Mouse (Mus musculus) cerebral cortex, adult 2 months (tissue): ENCODE measurements around the gene Slc4a1.

Source experiments
- WGBS: fragments of 180-500 bp; shearing (Covaris S2); methylation state at CpG from one replicate; pipeline ENCODE4 v1.1.7; 2018; 5-methylcytosine and 5-hydroxymethylcytosine counted together

The Slc4a1 gene

DNA sequence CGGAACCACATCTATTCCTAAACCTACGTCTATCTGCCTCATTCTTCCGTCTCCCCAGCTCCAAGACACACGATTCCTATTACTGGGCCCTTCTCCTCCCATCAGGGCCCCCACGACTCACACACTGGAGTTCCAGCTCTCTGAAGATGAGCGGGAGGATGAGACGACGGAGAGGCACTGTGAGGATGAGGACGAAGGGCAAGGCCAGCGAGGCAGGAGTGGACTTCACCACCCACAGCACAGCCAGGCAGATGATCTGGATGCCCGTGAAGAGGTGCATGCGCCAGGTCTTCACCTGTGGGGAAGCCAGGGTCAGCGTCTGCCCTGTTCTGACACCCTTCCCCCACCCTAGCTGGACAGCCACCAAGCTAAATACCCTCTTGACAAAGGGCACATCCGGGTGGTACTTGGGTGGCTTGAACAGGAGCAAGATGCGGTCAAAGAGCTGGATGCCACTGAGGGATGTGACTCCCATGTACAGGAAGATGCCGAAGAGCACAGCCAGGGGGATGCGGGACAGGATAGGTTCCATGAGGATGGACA is 15.0 kb downstream of the Slc4a1 start:
- 95% methylated on average over 17 of the region's 17 CpGs for WGBS

DNA sequence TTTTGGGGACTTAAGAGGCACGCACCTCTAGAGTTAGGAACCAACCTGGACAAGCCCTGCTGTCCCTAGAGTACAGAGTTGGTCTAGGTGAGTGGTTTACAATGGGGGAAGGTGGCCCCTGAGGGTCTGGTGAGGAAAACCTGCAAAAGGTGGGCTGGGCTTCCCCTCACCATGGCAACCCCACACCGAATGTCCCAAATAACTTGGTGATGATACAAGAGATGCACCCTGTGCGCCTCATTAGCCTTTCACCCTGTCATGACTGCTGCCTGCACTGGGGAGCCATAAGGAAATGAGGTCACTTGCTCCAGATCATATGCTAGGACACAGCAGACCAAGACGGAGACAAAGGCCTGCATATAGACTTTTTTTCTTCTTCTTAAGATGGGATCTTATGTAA is 15.6 kb downstream of the Slc4a1 start:
- 94% methylated on average over 4 of the region's 4 CpGs for WGBS

GRCm38 (mm10) chr11:102349189-102349954 is 16.6 kb downstream of the Slc4a1 start:
- 94% methylated on average over 3 of the region's 3 CpGs for WGBS

DNA sequence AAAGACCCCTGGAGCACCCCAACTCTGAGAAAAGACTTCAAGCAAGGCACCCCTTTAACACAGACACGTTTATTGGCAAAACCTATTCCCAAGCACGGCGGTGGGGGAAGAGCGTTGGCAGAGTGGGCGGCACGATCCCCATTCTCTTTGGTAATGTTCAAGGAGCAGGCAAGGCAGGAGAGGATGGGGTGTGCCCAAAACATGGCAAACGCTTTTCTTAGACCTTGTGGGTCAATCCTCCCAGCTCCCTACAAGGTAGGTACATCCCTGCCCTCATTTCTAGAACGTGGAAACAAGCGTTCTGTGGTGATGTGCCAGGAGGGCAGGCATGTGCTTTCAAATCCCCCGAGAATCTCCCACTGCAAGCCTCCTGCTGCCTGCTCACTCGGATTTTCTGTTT is 17.2 kb downstream of the Slc4a1 start:
- WGBS, result 64% methylated on average over 11 of the region's 11 CpGs

- 92% methylated on average over 7 of the region's 7 CpGs for WGBS
Observed at GRCm38 (mm10) chr11:102348101-102348585, 17.9 kb downstream of the Slc4a1 start.

DNA sequence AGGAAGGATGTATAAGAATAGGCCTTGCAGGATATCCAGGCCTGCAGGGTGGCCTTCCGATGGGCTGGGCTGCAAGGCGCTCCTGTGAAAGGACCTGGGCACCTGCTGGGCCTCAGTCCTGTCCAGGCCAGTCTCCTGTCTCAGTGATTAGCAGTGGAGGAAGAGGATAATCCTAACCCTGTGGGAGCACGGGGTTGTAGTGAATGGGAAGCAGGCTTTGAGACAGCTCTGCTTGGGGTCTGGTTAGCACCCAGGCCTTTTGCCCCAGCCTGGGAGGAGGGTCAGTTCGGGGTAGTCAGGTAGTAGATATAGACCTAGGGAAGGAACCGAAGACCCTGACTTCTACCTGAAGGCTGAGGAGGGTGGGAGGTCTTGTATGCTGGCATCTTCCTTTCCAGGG is 18.3 kb downstream of the Slc4a1 start:
- 77% methylated on average over 5 of the region's 5 CpGs for WGBS

GRCm38 (mm10) chr11:102346926-102347325 is 19.1 kb downstream of the Slc4a1 start:
- WGBS, result 88% methylated on average over 5 of the region's 5 CpGs

DNA sequence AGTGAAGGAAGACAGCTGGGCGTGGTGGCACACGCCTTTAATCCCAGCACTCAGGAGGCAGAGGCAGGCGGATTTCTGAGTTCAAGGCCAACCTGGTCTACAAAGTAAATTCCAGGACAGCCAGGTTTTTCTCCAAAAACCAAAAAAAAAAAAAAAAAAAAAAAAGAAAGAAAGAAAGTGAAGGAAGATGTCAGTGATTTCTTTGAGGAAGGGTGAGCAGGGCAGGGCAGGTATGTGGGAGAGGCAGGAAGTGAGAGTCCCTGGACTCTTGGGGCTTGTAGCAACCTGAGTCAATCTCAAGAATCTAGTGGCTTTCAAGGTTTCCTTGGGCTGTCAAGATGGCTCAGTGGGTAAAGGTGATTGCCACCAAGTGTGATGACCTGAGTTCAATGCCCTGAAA is 21.5 kb downstream of the Slc4a1 start:
- 94% methylated on average over 3 of the region's 3 CpGs for WGBS

DNA sequence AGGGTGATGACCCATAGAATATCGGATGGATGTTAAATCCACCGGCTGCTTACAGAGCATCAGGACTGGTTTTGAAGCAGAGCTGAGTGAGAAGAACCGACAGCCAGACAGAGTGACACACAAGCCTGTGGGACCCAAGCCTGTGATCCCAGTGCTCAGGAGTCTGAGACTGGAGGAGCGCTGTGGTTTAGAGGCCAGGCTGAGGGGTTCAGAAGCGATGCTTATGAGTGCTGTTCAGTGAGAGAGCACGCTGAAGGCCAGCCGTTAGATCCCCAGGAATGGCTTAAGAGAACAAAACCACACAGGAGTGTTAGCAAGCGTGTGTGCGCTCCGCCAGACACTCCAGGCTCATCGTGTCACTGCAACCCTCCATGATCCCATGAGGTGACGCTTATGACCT is 23.3 kb downstream of the Slc4a1 start:
- WGBS, result 87% methylated on average over 12 of the region's 12 CpGs

- WGBS, result 96% methylated on average over 4 of the region's 4 CpGs
Observed at GRCm38 (mm10) chr11:102341101-102341500, 24.9 kb downstream of the Slc4a1 start.

DNA sequence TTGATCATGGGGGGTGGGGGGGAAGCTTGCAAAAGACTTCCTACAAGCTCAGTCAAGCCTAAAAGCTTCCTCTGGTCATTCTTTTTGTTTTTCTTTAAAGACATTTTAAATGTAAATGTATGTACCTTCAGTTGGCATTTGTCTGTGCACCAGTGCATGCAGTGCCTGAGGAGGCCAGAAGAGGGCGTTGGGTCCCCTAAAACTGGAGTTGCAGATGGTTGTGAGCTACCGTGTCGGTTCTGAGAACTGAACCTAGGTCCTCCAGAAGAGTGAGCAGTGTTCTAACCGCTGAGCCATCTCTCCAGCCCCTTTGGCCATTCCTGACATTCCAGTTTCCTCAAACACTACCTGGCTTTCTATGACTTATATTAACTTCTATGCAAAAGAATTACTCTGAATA is 26.4 kb downstream of the Slc4a1 start:
- WGBS, result 65% methylated on average over 4 of the region's 4 CpGs

DNA sequence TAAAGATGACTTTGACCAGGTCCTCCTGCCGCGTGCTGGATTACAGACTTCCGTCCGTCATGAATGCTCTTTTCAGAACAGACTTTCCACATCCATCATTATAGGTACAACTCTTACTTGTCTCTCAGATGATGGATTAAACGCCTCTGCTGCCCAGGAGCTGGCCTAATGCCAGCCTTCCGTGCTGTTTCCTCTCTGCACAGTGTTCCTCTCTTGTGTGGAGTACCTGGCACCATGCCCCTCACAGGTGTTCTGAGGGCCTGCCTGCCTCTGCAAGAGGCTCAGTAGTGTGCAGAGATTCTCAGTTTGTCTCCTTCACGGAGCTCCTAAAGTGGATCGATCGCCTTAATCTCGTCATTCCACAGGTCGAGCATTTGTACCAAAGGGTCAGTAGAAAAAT is 26.8 kb downstream of the Slc4a1 start:
- WGBS, result 62% methylated on average over 11 of the region's 11 CpGs

DNA sequence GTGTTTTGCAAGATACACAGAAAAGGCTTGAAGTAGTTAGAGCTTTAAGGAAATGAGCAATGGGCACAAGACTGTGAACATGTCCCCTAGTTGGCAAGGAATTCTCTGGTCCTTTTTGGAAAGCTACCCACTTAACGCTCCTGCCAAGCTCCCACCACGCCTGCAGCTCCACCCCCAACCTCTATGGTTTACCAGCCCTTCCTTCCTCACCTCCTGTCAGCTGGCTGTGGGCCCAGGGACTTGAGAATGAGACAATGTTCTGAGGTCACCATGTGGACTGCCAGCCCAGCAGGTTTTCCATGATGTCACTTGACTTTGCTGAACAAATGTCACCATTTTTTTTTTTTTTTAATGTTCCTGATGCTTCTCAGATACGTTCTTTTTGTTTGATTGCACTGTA is 27.4 kb downstream of the Slc4a1 start:
- WGBS, result 26% methylated on average over 3 of the region's 3 CpGs

DNA sequence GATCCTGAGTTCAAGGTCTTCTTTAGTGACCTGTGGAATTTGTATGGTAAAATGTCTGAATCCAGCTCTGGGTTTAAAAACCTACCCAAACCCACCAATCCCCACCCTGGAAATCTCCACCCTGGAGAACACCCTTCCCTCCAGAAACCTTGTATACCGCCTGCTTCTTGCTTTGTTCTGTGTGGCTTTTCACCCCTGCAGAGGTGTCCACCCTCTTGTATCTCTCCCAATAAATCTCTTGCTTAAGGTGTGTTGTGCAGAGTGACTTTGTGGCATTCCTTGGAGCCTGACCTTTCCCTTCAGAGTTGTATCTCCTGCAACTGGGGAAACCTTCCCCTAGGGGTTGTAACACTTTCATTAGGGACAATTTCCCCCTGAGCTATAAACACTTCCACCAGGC is 28.1 kb downstream of the Slc4a1 start:
- WGBS, result 97% methylated on average over 1 of the region's 1 CpGs

GRCm38 (mm10) chr11:102336191-102336590 is 29.8 kb downstream of the Slc4a1 start:
- 50% methylated on average over 1 of the region's 1 CpGs for WGBS

- WGBS, result 35% methylated on average over 9 of the region's 9 CpGs
Observed at GRCm38 (mm10) chr11:102334973-102335700, 30.9 kb downstream of the Slc4a1 start.

- 61% methylated on average over 4 of the region's 4 CpGs for WGBS
Observed at GRCm38 (mm10) chr11:102334010-102334409, 32.0 kb downstream of the Slc4a1 start.

DNA sequence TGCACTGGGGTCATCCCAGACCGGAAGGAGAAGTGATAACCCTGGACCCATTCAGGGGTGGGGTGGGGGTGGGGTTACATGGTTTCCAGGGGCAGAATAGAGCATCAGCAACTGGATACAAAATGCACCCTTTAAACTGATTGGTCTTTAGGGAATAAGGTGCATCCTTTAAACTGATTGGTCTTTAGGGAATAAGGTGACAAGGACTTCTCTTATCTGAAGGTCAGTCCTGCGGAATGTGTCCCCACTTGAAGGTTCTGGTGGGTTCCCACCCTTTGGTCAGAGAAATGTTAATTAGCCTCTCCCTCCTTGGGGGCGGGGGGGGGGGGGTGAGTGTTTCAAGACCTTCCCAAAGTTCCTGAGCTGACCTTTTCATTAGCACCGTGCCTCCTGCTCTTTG is 34.2 kb downstream of the Slc4a1 start:
- 69% methylated on average over 4 of the region's 4 CpGs for WGBS

DNA sequence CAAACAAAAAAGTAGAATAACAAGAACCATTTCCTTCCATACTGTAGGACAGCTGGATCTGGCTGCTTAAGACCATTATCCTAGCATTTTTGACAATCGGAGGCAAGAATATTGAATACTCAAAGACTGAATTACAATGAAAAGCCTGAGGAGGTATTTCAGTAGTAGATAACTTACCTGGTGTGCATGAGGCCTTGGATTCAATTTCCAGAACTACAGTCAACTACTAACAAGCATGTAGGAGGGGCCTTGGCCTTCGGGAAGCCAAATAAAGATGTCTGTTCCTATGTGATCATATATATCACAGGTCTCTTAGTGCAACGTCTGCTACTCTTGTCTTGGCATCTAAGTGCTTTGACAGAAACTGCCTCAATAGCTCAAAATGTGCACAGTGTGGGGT is 36.0 kb downstream of the Slc4a1 start:
- WGBS, result 87% methylated on average over 3 of the region's 3 CpGs

GRCm38 (mm10) chr11:102327839-102328238 is 38.2 kb downstream of the Slc4a1 start:
- 87% methylated on average over 7 of the region's 7 CpGs for WGBS

- 41% methylated on average over 5 of the region's 5 CpGs for WGBS
Observed at GRCm38 (mm10) chr11:102327250-102327649, 38.8 kb downstream of the Slc4a1 start.

DNA sequence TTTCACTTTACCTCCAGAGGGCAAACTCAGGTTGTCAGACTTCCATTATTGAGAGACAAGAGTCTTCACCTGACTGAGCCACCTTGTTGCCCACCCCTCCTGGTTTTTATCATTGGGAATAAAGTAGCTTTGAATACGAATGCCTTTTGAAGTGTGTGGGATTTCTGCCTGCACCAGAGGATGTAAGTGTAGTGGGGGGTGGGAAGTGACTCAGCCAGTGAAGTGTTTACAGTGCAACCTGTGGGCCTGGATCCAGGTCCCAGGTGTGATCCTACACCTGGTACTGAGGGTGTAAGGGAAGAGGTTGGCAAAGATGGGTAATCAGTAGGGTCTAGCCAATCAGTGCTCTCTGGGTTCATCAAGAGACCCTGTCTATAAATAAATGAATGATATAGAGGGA is 42.5 kb downstream of the Slc4a1 start:
- WGBS, result 51% methylated on average over 1 of the region's 1 CpGs

GRCm38 (mm10) chr11:102321931-102322330 is 44.1 kb downstream of the Slc4a1 start:
- WGBS, result 88% methylated on average over 6 of the region's 6 CpGs
